Mouse (Mus musculus) E14TG2a.4 (cell line): Measurements from ENCODE around the gene Stap1.

ENCODE experiments used
- CTCF ChIP-seq: conservative IDR thresholded peaks from 2 replicates; pipeline ENCODE4 v1.5.1; 2014; ENCODE audit warnings: low read length
- NANOG ChIP-seq: IDR thresholded peaks from 2 replicates; pipeline ENCODE4 v1.6.1; 2014; ENCODE audit warnings: borderline replicate concordance, low read length, mixed read lengths
- POU5F1 ChIP-seq: IDR thresholded peaks from 2 replicates; pipeline ENCODE4 v1.6.1; 2014; ENCODE audit warnings: low read length, borderline replicate concordance

- TF ChIP-seq CTCF (no peak), NANOG (no peak), POU5F1 (no peak)
Observed at GRCm38 (mm10) chr5:86029820-86030219, 41.7 kb upstream of the Stap1 start.
